Mouse (Mus musculus): Measurements from ENCODE around the gene Tmem45a.

GRCm38 (mm10) chr16:56886616-56887116 lies 700 bp upstream of the Tmem45a start:
- TF ChIP-seq POLR2A (IDR thresholded peaks at IDR 0.05; ENCODE audit: insufficient read depth, low read length) = no peak
- TF ChIP-seq CTCF (IDR thresholded peaks at IDR 0.05; ENCODE audit: low read depth, low read length) = no peak
- no peak for TF ChIP-seq EP300 (IDR thresholded peaks at IDR 0.05; ENCODE audit: insufficient read depth, low read depth, low read length)
